Mouse (Mus musculus) lung, postnatal 4 days (tissue): Measurements from ENCODE around the gene Suz12.

Experiments
- DNase-seq, 2 experiments: peaks; one replicate each; pipeline ENCODE4 v3.0.0; 2021

Gene Suz12

GRCm38 (mm10) chr11:80078831-80079230 is 85.9 kb downstream of the Suz12 start:
- no peak for DNase-seq

GRCm38 (mm10) chr11:80079751-80080150 is 86.8 kb downstream of the Suz12 start:
- DNase-seq, result no peak

- no peak for DNase-seq
Observed at GRCm38 (mm10) chr11:80080381-80080825, 87.5 kb downstream of the Suz12 start.

GRCm38 (mm10) chr11:80080826-80081728 is 88.2 kb downstream of the Suz12 start, which contains the start of gene Crlf3:
Gene Crlf3 (minus strand): TSS chr11:80080991.
- peak; percentile 97 for DNase-seq

DNA sequence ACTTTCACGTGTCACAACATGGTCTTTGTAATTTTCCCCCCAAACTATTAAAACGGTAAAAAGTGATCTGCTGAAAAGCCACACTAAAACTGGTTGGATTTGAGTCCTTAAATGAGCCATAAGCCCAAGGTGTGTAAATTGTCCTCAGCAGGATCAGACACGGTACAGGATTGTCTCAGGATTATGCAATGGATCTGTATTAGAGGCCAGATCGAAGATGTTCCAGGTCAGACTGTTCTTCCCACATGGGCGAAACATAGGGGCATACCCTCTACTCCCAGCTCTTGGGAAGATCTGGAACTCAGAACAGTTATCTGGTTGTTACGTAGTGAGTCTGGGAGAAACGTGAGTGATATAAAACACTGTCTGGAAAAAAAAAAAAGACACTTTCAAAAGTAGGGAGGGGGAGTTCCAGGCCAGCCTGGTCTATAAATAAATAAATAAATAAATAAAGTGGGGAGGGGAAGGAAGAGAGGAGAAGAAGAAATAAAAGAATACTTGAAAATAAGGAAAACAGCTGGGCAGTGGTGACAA is 88.9 kb downstream of the Suz12 start:
- DNase-seq, result no peak
